Mouse (Mus musculus) forebrain, embryonic 13.5 days (tissue): Measurements from ENCODE around the gene March1. TPM values are rescaled to one million over a fixed set of nuclear protein-coding genes. Genes with fewer than 3 reads are reported as not detected.

Source experiments
- ATAC-seq: fragments of 200-750 bp; cut with Nextera tagmentation; 2 replicates; pipeline ENCODE4 v1.8.0; 2017
- H3K27ac ChIP-seq: fragments of 300-500 bp; sonication (generic); 2 replicates; pipeline ENCODE4 v1.5.1; 2015; ENCODE audit warnings: inconsistent platforms, mild to moderate bottlenecking, moderate library complexity
- H3K27me3 ChIP-seq: fragments of 300-500 bp; sonication (generic); 2 replicates; pipeline ENCODE4 v1.6.1; 2015; ENCODE audit warnings: mild to moderate bottlenecking, inconsistent platforms
- H3K36me3 ChIP-seq: fragments of 300-500 bp; sonication (generic); 2 replicates; pipeline ENCODE4 v1.6.1; 2015; ENCODE audit warnings: mild to moderate bottlenecking, inconsistent platforms; ENCODE audit not compliant: poor library complexity, severe bottlenecking
- H3K4me1 ChIP-seq: fragments of 300-500 bp; sonication (generic); 2 replicates; pipeline ENCODE4 v1.6.1; 2015; ENCODE audit warnings: inconsistent platforms
- H3K4me2 ChIP-seq: fragments of 300-500 bp; sonication (generic); 2 replicates; pipeline ENCODE4 v1.6.1; 2015; ENCODE audit warnings: inconsistent platforms, mild to moderate bottlenecking, moderate library complexity
- H3K4me3 ChIP-seq: fragments of 300-500 bp; sonication (generic); 2 replicates; pipeline ENCODE4 v1.5.1; 2015; ENCODE audit warnings: mild to moderate bottlenecking, inconsistent platforms
- H3K9ac ChIP-seq: fragments of 300-500 bp; sonication (generic); 2 replicates; pipeline ENCODE4 v1.6.1; 2015; ENCODE audit warnings: mild to moderate bottlenecking, inconsistent platforms
- H3K9me3 ChIP-seq: fragments of 300-500 bp; sonication (generic); replicated peaks from 2 replicates; pipeline ENCODE4 v1.6.1; 2016; ENCODE audit warnings: inconsistent platforms
- WGBS: fragments of 180-500 bp; shearing (Covaris S2); methylation state at CpG from one replicate; pipeline ENCODE4 v1.1.7; 2015; 5-methylcytosine and 5-hydroxymethylcytosine counted together
- polyA plus RNA-seq: library from polyadenylated mRNA; unstranded; fragments of >200 nt; fragmentation: Nextera tagmentation; extraction: Ambion mirVana; gene quantifications from 2 replicates; pipeline ENCODE4 v1.2.1, GENCODE M21; 2015

March1 gene
- polyA plus RNA-seq, 1 experiment from 2014 or later = 12.4 TPM

- no peak for ATAC-seq
- H3K27ac ChIP-seq = no peak overlapping the region
- H3K36me3 ChIP-seq = no peaks in the 10 kb centered on the region
- 90% methylated on average over 3 of the region's 3 CpGs for WGBS
- H3K27me3 ChIP-seq = no peaks in the 10 kb centered on the region
- H3K4me2 ChIP-seq = no peak overlapping the region
- H3K9ac ChIP-seq = no peak overlapping the region
- no peaks in the 10 kb centered on the region for H3K4me1 ChIP-seq
- no peaks in the 10 kb centered on the region for H3K9me3 ChIP-seq
- no peak overlapping the region for H3K4me3 ChIP-seq
These were observed 714.5 kb downstream of the March1 start for GRCm38 (mm10) chr8:66332206-66332605.

- no peak overlapping the region for H3K4me3 ChIP-seq
- no peak overlapping the region for H3K27ac ChIP-seq
- H3K27me3 ChIP-seq = no peaks in the 10 kb centered on the region
- H3K9ac ChIP-seq = no peak overlapping the region
- H3K4me2 ChIP-seq = no peak overlapping the region
- H3K36me3 ChIP-seq = no peaks in the 10 kb centered on the region
- no peaks in the 10 kb centered on the region for H3K4me1 ChIP-seq
- 77% methylated on average over 3 of the region's 3 CpGs for WGBS
- no peaks in the 10 kb centered on the region for H3K9me3 ChIP-seq
- no peak for ATAC-seq
These were observed 716.6 kb downstream of the March1 start for GRCm38 (mm10) chr8:66334265-66334664.

GRCm38 (mm10) chr8:66339551-66339950 is 721.9 kb downstream of the March1 start:
- Histone ChIP-seq H3K4me3 (no peak overlapping the region), H3K4me1 (no peaks in the 10 kb centered on the region), H3K27me3 (no peaks in the 10 kb centered on the region), H3K36me3 (no peaks in the 10 kb centered on the region), H3K9me3 (no peaks in the 10 kb centered on the region), H3K27ac (no peak overlapping the region), H3K4me2 (no peak overlapping the region), H3K9ac (no peak overlapping the region)
- 85% methylated on average over 3 of the region's 3 CpGs for WGBS
- ATAC-seq = no peak

- Histone ChIP-seq H3K9me3 (no peaks in the 10 kb centered on the region), H3K36me3 (no peaks in the 10 kb centered on the region), H3K9ac (no peak overlapping the region), H3K4me2 (no peak overlapping the region), H3K4me1 (no peaks in the 10 kb centered on the region), H3K27ac (no peak overlapping the region), H3K27me3 (no peaks in the 10 kb centered on the region), H3K4me3 (no peak overlapping the region)
- WGBS = 82% methylated on average over 1 of the region's 1 CpGs
- no peak for ATAC-seq
These were observed 725.2 kb downstream of the March1 start for GRCm38 (mm10) chr8:66342928-66343327.

- WGBS = 67% methylated on average over 5 of the region's 5 CpGs
- Histone ChIP-seq H3K27me3 (no peaks in the 10 kb centered on the region), H3K4me1 (no peaks in the 10 kb centered on the region), H3K36me3 (no peaks in the 10 kb centered on the region), H3K4me2 (no peak overlapping the region), H3K9me3 (no peaks in the 10 kb centered on the region), H3K9ac (no peak overlapping the region), H3K27ac (no peak overlapping the region), H3K4me3 (no peak overlapping the region)
- peak; percentile 68 for ATAC-seq
These were observed 745.4 kb downstream of the March1 start for GRCm38 (mm10) chr8:66362882-66363801.

GRCm38 (mm10) chr8:66383694-66384373 is 766.1 kb downstream of the March1 start:
- no peak for ATAC-seq
- H3K36me3 ChIP-seq = no peaks in the 10 kb centered on the region

GRCm38 (mm10) chr8:66386008-66386407 is 768.3 kb downstream of the March1 start:
- Histone ChIP-seq H3K9ac (no peak overlapping the region), H3K4me2 (no peak overlapping the region), H3K4me1 (no peaks in the 10 kb centered on the region), H3K9me3 (no peaks in the 10 kb centered on the region), H3K4me3 (no peak overlapping the region), H3K27ac (no peak overlapping the region), H3K27me3 (no peaks in the 10 kb centered on the region), H3K36me3 (no peaks in the 10 kb centered on the region)
- ATAC-seq = no peak

More at GRCm38 (mm10) chr8:66383694-66384373, 766.1 kb downstream of the March1 start:
- H3K4me3 ChIP-seq = no peak overlapping the region
- H3K27ac ChIP-seq = no peak overlapping the region
- 87% methylated on average over 4 of the region's 4 CpGs for WGBS
- no peaks in the 10 kb centered on the region for H3K4me1 ChIP-seq
- H3K9me3 ChIP-seq = no peaks in the 10 kb centered on the region
- no peak overlapping the region for H3K4me2 ChIP-seq
- no peaks in the 10 kb centered on the region for H3K27me3 ChIP-seq
- no peak overlapping the region for H3K9ac ChIP-seq

- no peak overlapping the region for H3K9ac ChIP-seq
- no peaks in the 10 kb centered on the region for H3K27me3 ChIP-seq
- WGBS = 85% methylated on average over 2 of the region's 2 CpGs
- H3K36me3 ChIP-seq = no peaks in the 10 kb centered on the region
- no peak overlapping the region for H3K4me2 ChIP-seq
- ATAC-seq = no peak
- no peak overlapping the region for H3K27ac ChIP-seq
- no peaks in the 10 kb centered on the region for H3K4me1 ChIP-seq
- H3K9me3 ChIP-seq = no peaks in the 10 kb centered on the region
- H3K4me3 ChIP-seq = no peak overlapping the region
These were observed 771.0 kb downstream of the March1 start for GRCm38 (mm10) chr8:66388693-66389092.

- no peaks in the 10 kb centered on the region for H3K36me3 ChIP-seq
These were observed 773.9 kb downstream of the March1 start for GRCm38 (mm10) chr8:66391554-66391953.

GRCm38 (mm10) chr8:66392900-66393299 is 775.2 kb downstream of the March1 start:
- Histone ChIP-seq H3K9me3 (no peaks in the 10 kb centered on the region), H3K4me2 (no peak overlapping the region), H3K27me3 (no peaks in the 10 kb centered on the region), H3K4me1 (no peaks in the 10 kb centered on the region), H3K4me3 (no peak overlapping the region), H3K27ac (no peak overlapping the region), H3K36me3 (no peaks in the 10 kb centered on the region), H3K9ac (no peak overlapping the region)
- no peak for ATAC-seq

More at GRCm38 (mm10) chr8:66391554-66391953, 773.9 kb downstream of the March1 start:
- H3K9me3 ChIP-seq = no peaks in the 10 kb centered on the region
- H3K4me2 ChIP-seq = no peak overlapping the region
- H3K27ac ChIP-seq = no peak overlapping the region
- ATAC-seq = no peak
- 94% methylated on average over 5 of the region's 5 CpGs for WGBS
- no peaks in the 10 kb centered on the region for H3K27me3 ChIP-seq
- H3K4me1 ChIP-seq = no peaks in the 10 kb centered on the region
- H3K9ac ChIP-seq = no peak overlapping the region
- no peak overlapping the region for H3K4me3 ChIP-seq

GRCm38 (mm10) chr8:66394148-66394547 is 776.4 kb downstream of the March1 start:
- H3K4me3 ChIP-seq = no peak overlapping the region
- H3K27ac ChIP-seq = no peak overlapping the region
- no peaks in the 10 kb centered on the region for H3K4me1 ChIP-seq
- no peaks in the 10 kb centered on the region for H3K9me3 ChIP-seq
- no peak overlapping the region for H3K4me2 ChIP-seq
- no peak overlapping the region for H3K9ac ChIP-seq
- H3K27me3 ChIP-seq = no peaks in the 10 kb centered on the region
- ATAC-seq = no peak
- 76% methylated on average over 3 of the region's 3 CpGs for WGBS
- no peaks in the 10 kb centered on the region for H3K36me3 ChIP-seq

- Histone ChIP-seq H3K9ac (no peak overlapping the region), H3K4me1 (no peaks in the 10 kb centered on the region), H3K27ac (no peak overlapping the region), H3K27me3 (no peaks in the 10 kb centered on the region), H3K4me3 (no peak overlapping the region), H3K9me3 (no peaks in the 10 kb centered on the region), H3K36me3 (no peaks in the 10 kb centered on the region), H3K4me2 (no peak overlapping the region)
- ATAC-seq = no peak
These were observed 780.1 kb downstream of the March1 start for GRCm38 (mm10) chr8:66397811-66398210.
